Mouse (Mus musculus) Patski (cell line): ENCODE measurements at regions not wholly inside any gene's neighbourhood (a gene's known extent, or its start where the extent isn't known, plus 50 kb on each side); places are given as distances from the start of the nearest gene placed in this dataset.
A peak's percentile ranks its signal among the peaks of the same experiment; 100 is the strongest.

Experiments
- ATAC-seq: fragments of 100-300 bp; one replicate; pipeline ENCODE4 v1.8.0; 2021
- CTCF ChIA-PET: fragments of 350-600 bp; sonication (Branson Sonifier 250); formaldehyde crosslinking; loops from one replicate; lab custom pipeline; 2022; ENCODE audit warnings: inconsistent platforms; lab: Charles Lee
- POLR2A ChIA-PET: fragments of 350-600 bp; sonication (Branson Sonifier 250); formaldehyde crosslinking; loops from one replicate; lab custom pipeline; 2022; ENCODE audit warnings: antibody characterized with exemption, inconsistent platforms; lab: Charles Lee
- DNase-seq: peaks from one replicate; pipeline ENCODE4 v3.0.0-alpha.2; 2011; ENCODE audit warnings: low read depth, low spot score
- H3K27me3 ChIP-seq: fragments of 371-371 bp; one replicate; pipeline ENCODE4 v1.5.1; 2021
- CTCF ChIP-seq: fragments of 100-300 bp; IDR thresholded peaks from one replicate; pipeline ENCODE4 v1.5.1; 2021
- in situ Hi-C: fragments of 300-500 bp; cut with MboI; formaldehyde crosslinking; loops from 3 replicates; pipeline ENCODE4 v1.11.1; 2018; ENCODE audit warnings: low pct_unique_long_range_greater_than_20kb, mixed read lengths

GRCm38 (mm10) chr7:133259143-133259542 lies 135.0 kb upstream of the Ctbp2 start:
- ChIA-PET POLR2A (no interaction called here), CTCF (no interaction called here)
- no peak for ATAC-seq
- no peak for DNase-seq
- in situ Hi-C loops, result no loop called here
- H3K27me3 ChIP-seq, result no peaks in the 10 kb centered on the region
- no peak for TF ChIP-seq CTCF

- POLR2A ChIA-PET, result no interaction called here
- in situ Hi-C loops, result no loop called here
- no peak for DNase-seq
- no peak for ATAC-seq
- no peaks in the 10 kb centered on the region for H3K27me3 ChIP-seq
- CTCF ChIA-PET, result interaction anchor here (1.4 to 1.5 kb wide), 2 partner anchors 9 to 13 kb away, joined by 3 read pairs; no protein-coding TSS in a partner anchor
- TF ChIP-seq CTCF, result no peak
Observed at GRCm38 (mm10) chr7:133256831-133257230, 132.7 kb upstream of the Ctbp2 start.

GRCm38 (mm10) chr7:133244601-133245000 lies 120.4 kb upstream of the Ctbp2 start:
- DNase-seq (no peak), ATAC-seq (no peak)
- ChIA-PET POLR2A (no interaction called here), CTCF (interaction anchor here (0.7 kb wide), 1 partner anchor 13 kb away, joined by 3 read pairs; no protein-coding TSS in a partner anchor)
- TF ChIP-seq CTCF, result no peak
- H3K27me3 ChIP-seq, result no peaks in the 10 kb centered on the region
- in situ Hi-C loops, result no loop called here

- ATAC-seq, result no peak
- CTCF ChIA-PET, result no interaction called here
- POLR2A ChIA-PET, result no interaction called here
- in situ Hi-C loops, result no loop called here
- peaks cover 17% of the 10 kb centered on the region for H3K27me3 ChIP-seq
- DNase-seq, result no peak
- no peak for TF ChIP-seq CTCF
Observed at GRCm38 (mm10) chr7:133234326-133234725, 110.2 kb upstream of the Ctbp2 start.

- ChIA-PET POLR2A (no interaction called here), CTCF (no interaction called here)
- TF ChIP-seq CTCF, result no peak
- in situ Hi-C loops, result no loop called here
- DNase-seq (no peak), ATAC-seq (no peak)
- peaks cover 14% of the 10 kb centered on the region for H3K27me3 ChIP-seq
Observed at GRCm38 (mm10) chr7:133232889-133233441, 108.8 kb upstream of the Ctbp2 start.

GRCm38 (mm10) chr7:133230806-133231205 lies 106.7 kb upstream of the Ctbp2 start:
- TF ChIP-seq CTCF, result no peak
- CTCF ChIA-PET, result no interaction called here
- in situ Hi-C loops, result no loop called here
- POLR2A ChIA-PET, result interaction anchor here (0.6 kb wide), 1 partner anchor 1148 kb away, joined by 3 read pairs; no protein-coding TSS in a partner anchor
- no peak for DNase-seq
- H3K27me3 ChIP-seq, result peaks cover 9% of the 10 kb centered on the region
- ATAC-seq, result no peak

GRCm38 (mm10) chr7:133223948-133224652 lies 99.9 kb upstream of the Ctbp2 start:
- peaks cover 4% of the 10 kb centered on the region for H3K27me3 ChIP-seq
- no peak for ATAC-seq
- in situ Hi-C loops, result no loop called here
- no peak for DNase-seq
- ChIA-PET CTCF (interaction anchor here (1.0 kb wide), 1 partner anchor 20 kb away, joined by 3 read pairs; no protein-coding TSS in a partner anchor), POLR2A (no interaction called here)
- no peak for TF ChIP-seq CTCF

GRCm38 (mm10) chr7:133212328-133212727 lies 88.2 kb upstream of the Ctbp2 start:
- peak; percentile 35 for TF ChIP-seq CTCF
- DNase-seq (no peak), ATAC-seq (no peak)
- in situ Hi-C loops, result no loop called here
- ChIA-PET CTCF (no interaction called here), POLR2A (no interaction called here)
- no peaks in the 10 kb centered on the region for H3K27me3 ChIP-seq

GRCm38 (mm10) chr7:133205704-133206103 lies 81.5 kb upstream of the Ctbp2 start:
- no peaks in the 10 kb centered on the region for H3K27me3 ChIP-seq
- ChIA-PET CTCF (no interaction called here), POLR2A (no interaction called here)
- in situ Hi-C loops, result no loop called here
- DNase-seq (no peak), ATAC-seq (no peak)
- no peak for TF ChIP-seq CTCF

GRCm38 (mm10) chr7:133204485-133204884 lies 80.3 kb upstream of the Ctbp2 start:
- H3K27me3 ChIP-seq, result no peaks in the 10 kb centered on the region
- no peak for TF ChIP-seq CTCF
- ATAC-seq (no peak), DNase-seq (no peak)
- in situ Hi-C loops, result no loop called here
- POLR2A ChIA-PET, result interaction anchor here (0.7 kb wide), 1 partner anchor 191 kb away, joined by 4 read pairs; no protein-coding TSS in a partner anchor
- CTCF ChIA-PET, result interaction anchor here (1.2 kb wide), 1 partner anchor 19 kb away, joined by 3 read pairs; no protein-coding TSS in a partner anchor

GRCm38 (mm10) chr7:133203933-133204332 lies 79.8 kb upstream of the Ctbp2 start:
- ATAC-seq, result no peak
- TF ChIP-seq CTCF, result no peak
- ChIA-PET CTCF (interaction anchor here (0.5 to 1.2 kb wide), 2 partner anchors 20 to 352 kb away, joined by 3 read pairs; no protein-coding TSS in a partner anchor), POLR2A (interaction anchor here (0.7 kb wide), 1 partner anchor 190 kb away, joined by 4 read pairs; no protein-coding TSS in a partner anchor)
- in situ Hi-C loops, result no loop called here
- DNase-seq, result no peak
- H3K27me3 ChIP-seq, result no peaks in the 10 kb centered on the region
